Mouse (Mus musculus) induced T-regulatory cell, adult 2 months (primary cell): Measurements from ENCODE around the gene Iah1.

Experiments used
- DNase-seq: peaks from one replicate; pipeline ENCODE4 v3.0.0-alpha.2; 2012; ENCODE audit warnings: low read depth

Gene Iah1

DNA sequence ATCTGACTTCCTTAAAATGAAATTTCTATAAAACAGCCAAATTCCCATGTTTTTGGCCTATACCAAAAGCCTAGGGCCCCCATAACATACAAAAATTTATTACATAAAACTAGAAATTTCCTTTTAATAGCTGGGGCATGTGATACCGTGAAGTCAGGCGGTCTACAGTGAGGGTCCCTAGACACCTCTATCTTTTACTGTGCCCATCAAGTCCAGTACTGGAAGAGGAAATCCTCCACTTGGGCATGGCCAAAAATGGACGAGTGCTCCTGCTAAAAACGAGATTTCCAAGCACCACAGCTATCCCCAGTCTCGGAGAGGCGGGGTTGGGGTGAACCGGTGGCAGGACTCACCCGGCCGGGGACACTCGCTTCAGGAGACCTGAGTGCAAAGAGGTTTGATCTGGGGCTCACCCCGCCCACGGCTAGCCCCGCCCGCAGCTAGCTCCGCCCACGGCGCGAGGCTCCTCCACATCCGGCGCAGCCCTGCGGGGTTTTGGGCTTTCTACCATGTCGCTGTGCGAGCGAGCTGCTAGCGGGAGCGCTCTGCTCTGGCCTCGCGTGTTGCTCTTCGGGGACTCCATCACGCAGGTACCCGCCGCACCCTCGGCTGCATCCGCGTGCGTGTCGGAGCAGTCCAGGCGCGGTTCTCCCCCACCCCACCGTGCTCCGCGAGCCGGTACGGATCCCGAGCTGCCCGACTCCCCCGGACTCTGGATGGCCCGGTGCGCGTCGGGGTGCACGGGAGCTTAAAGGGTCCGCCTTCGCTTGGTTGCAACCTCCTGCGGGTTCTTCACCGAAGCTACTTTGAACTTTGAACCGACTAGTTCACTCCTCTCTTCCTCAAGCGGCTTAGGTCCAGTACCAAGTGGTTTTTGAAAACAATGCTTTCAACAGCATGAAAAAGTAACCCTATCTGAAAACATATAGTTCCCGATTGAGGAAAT, at the start of gene Iah1:
Gene Iah1, plus strand, starts transcription at position 467 of the 946 bp plus-strand sequence.
- DNase-seq = peak; percentile 94

DNA sequence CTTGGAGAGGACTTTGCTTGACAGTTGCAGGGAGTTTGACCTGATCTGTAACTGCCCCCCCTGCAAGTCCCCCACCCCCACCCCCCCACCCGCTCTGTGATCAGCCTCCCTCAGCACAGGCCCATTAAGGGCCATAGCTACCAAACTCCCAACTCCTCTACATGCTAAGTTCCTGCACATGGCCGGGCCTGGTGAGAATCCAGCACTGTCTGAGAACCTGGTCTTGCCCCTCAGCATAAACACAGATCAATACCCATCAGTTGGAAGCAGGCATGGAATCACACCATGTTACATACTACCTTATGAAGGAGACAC, 49.4 kb upstream of the Iah1 start:
- DNase-seq = no peak

DNA sequence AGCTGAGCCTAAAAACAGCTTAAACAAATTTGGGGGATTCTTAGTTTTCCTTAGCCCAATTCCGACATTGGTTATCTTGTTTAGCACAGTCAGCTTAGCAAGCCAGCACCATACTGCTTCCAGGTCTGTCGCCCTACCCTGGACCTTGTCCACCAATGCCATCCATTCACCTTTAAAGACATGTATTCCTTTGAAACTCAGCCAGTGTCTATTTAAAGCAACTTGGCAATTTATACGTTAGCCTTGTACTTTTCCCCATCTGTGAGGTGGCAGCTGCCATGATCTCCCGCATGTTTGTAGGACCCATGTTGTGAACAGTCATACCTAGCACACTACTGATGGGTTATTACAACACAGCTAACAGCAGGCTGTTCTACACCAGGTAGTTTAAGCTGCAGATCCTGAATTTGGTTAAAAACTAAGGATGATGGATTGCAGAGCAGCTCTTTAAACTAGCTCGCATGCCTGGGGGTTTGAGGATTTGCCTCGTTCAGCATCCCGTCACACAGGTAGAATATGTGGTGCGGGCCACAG, 48.0 kb upstream of the Iah1 start:
- DNase-seq = no peak

- no peak for DNase-seq
These were observed 41.7 kb upstream of the Iah1 start for GRCm38 (mm10) chr12:21274446-21274845.

GRCm38 (mm10) chr12:21277352-21277864, 38.8 kb upstream of the Iah1 start:
- DNase-seq = no peak

- peak; percentile 68 for DNase-seq
These were observed 31.3 kb upstream of the Iah1 start, which contains the start of gene Cpsf3 for GRCm38 (mm10) chr12:21284761-21285441. Cpsf3 (plus strand) TSS chr12:21285391.

- no peak for DNase-seq
These were observed 30.5 kb upstream of the Iah1 start for GRCm38 (mm10) chr12:21285508-21286242.

DNA sequence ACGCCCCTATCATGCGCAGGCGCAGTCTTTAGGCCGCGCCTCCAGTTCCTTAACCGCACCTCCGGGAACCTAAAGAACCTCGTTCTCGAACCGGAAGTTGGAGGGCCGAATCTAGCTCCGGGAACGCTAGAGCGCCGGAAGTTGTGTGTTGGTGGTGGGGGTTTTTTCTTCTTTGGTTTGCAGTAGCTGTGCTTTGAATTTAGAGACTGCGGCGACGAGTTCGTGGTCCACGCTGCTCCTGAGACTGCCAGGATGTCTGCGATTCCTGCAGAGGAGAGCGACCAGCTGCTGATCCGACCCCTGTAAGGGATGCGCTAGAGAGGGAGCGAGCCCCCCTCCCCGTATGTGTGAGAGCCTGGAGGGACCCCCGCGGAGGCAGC, 30.0 kb upstream of the Iah1 start, which contains the start of gene Itgb1bp1:
Gene Itgb1bp1, minus strand, starts transcription at position 42 of the 380 bp plus-strand sequence.
- DNase-seq = peak; percentile 99

DNA sequence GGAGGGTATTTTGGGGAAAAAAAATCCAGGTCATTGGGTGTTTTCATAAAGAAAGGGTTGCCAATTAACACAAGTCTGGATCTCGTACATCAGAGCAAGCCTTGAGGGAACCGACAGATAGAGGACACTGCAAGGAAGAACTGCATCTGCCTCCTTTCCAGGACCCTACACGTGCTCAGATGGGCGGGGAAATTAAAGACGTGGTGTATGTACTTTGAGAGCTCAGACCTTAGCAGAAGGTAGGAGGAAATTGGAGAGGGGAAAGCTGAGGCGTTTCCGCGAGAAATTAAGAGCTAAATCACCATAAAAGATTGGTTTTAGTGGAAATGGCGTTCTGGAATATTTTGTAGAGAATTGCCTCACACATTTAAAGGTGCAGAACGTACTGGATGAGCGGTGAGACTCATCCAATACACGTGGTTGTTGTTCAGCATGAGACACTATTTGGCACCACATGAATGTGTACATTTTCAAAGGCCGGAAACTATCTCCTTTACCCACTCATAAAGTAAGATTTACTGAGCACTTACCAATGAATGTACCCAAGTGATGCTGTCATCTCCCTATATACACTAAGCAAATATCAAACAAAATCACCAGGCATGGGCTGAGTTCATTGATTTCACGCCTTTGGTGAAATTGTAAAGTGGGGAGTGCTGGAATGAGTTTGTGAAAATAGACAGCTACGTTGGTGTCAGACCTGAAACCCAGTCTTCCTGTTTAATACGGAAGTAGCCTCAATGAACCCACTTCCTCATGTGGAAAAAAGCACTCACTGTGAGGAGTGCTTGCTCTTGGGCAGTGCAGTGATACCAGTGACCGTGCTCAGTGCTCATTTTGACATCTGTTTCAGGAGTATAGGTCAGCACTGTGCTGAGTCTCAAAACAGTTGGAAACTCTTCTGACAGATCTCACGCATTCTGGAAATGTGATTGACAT, 29.2 kb upstream of the Iah1 start:
- peak; percentile 78 for DNase-seq

- DNase-seq = no peak
These were observed 27.3 kb upstream of the Iah1 start for GRCm38 (mm10) chr12:21288716-21289395.

DNA sequence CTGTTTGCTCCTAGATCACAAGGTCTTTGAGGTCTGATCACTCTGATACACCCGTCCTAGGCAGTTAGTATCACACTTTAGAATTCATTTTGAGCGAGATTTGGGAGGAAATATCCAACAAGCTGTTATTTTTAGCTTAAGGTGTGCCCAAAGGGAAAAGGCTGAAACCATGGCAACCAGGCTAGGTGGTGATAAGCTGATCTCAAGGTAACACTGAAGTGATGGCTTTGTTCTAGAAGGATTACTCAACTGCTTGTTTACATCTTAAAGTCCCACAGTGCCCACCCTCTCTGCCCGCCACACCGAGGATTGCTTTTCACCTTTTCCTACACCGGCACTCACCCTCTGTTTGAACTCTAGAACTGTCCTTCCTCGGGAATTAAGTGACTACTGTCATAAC, 26.5 kb upstream of the Iah1 start:
- no peak for DNase-seq

DNA sequence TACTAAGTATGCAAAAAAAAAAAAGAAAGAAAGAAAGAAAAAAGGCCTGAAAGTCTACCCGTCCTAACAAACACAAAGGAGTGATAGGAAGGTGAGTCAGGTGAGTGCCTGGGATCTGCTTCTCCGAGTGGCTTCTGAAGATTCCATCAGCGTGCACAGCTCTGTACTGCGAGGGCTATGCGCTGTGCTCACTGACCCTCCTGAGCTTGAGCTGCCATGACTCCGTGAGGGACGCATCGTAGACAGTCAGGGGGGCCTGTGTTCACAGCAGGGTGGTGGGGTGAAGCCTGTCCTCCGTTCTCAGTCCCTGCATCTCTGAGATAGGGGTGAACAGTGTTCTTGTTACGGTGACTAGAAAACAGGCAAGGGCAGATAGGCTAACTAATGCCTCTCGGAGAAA, 17.3 kb upstream of the Iah1 start:
- no peak for DNase-seq

- no peak for DNase-seq
These were observed 14.9 kb upstream of the Iah1 start for GRCm38 (mm10) chr12:21301324-21301723.

DNA sequence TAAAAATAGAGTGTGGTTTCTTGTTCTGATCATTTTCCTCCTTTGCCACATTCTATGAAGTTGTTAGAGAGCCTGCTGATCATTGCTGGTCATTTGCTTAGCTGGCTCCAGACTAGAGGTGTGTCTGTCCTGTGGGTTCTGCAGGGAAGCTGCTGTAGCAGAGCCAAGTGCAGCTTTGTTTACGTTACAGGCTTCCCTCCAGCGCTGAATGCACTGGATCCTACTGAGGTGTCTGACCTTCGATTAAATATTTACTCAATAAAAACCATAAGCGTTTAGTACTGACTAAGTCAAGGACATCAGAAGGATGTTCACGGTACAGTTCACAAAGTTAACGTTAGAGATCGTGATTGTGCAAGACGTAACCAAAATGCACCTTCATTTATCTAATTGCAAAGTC, 14.3 kb upstream of the Iah1 start:
- DNase-seq = no peak

- DNase-seq = no peak
These were observed 13.8 kb upstream of the Iah1 start for GRCm38 (mm10) chr12:21302361-21302783.

GRCm38 (mm10) chr12:21305741-21306140, 10.4 kb upstream of the Iah1 start:
- DNase-seq = no peak

- no peak for DNase-seq
These were observed 9.5 kb upstream of the Iah1 start for GRCm38 (mm10) chr12:21306721-21307120.

GRCm38 (mm10) chr12:21312201-21312600, 4.0 kb upstream of the Iah1 start:
- no peak for DNase-seq

- DNase-seq = peak; percentile 28
These were observed 678 bp downstream of the Iah1 start for GRCm38 (mm10) chr12:21316869-21317265.
